Mouse (Mus musculus): ENCODE data around the gene Ltbp2.

DNA sequence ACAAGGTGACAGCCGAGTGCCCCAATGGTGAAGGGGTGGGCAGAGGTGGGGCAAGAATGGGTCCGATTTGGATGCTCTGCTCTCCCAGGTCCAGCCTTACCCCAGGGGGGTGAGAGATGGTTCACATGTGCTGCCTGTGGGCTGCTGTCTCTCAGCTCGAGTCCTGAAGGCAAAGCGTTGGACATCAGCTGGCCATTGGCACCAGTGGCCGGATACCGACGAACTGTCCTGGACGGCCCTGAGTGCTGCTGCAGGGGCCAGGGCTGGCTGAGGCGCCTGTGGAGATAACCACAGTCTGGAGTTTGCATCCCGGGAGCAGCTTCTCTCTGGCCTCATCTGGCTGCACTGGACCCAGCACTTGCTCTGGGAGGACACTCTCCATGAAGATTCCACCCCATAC is 44.7 kb downstream of the Ltbp2 start:
- TF ChIP-seq POLR2A (IDR thresholded peaks at IDR 0.05; ENCODE audit: low read depth, low read length) (no peak), CTCF (IDR thresholded peaks at IDR 0.05; ENCODE audit: extremely low read depth, insufficient read length, insufficient replicate concordance, low read depth, low read length) (no peak)

Data from small intestine, adult 2 months (tissue).